Mouse (Mus musculus) neural tube, embryonic 12.5 days (tissue): ENCODE measurements around the gene Sult2a1. TPM values are rescaled to one million over a fixed set of nuclear protein-coding genes. Genes with fewer than 3 reads are reported as not detected.
"Not testable (repeated sequence)": the region's sequence is repeated elsewhere in the genome, so short reads cannot be mapped to it uniquely, and the experiment has no call there.

ENCODE experiments used
- ATAC-seq: fragments of 200-750 bp; cut with Nextera tagmentation; 2 replicates; pipeline ENCODE4 v1.8.0; 2017; ENCODE audit warnings: low read depth, mild to moderate bottlenecking, moderate TSS enrichment, moderate library complexity; ENCODE audit not compliant: low FRiP score
- H3K27ac ChIP-seq: fragments of 300-500 bp; sonication (generic); 2 replicates; pipeline ENCODE4 v1.5.1; 2016
- H3K27me3 ChIP-seq: fragments of 300-500 bp; sonication (generic); replicated peaks from 2 replicates; pipeline ENCODE4 v1.6.1; 2016; ENCODE audit warnings: mild to moderate bottlenecking
- H3K36me3 ChIP-seq: fragments of 300-500 bp; sonication (generic); 2 replicates; pipeline ENCODE4 v1.6.1; 2016; ENCODE audit warnings: mild to moderate bottlenecking
- H3K4me1 ChIP-seq: fragments of 300-500 bp; sonication (generic); 2 replicates; pipeline ENCODE4 v1.6.1; 2016
- H3K4me2 ChIP-seq: fragments of 300-500 bp; sonication (generic); replicated peaks from 2 replicates; pipeline ENCODE4 v1.6.1; 2016; ENCODE audit warnings: mild to moderate bottlenecking
- H3K4me3 ChIP-seq: fragments of 300-500 bp; sonication (generic); 2 replicates; pipeline ENCODE4 v1.5.1; 2016
- H3K9ac ChIP-seq: fragments of 300-500 bp; sonication (generic); 2 replicates; pipeline ENCODE4 v1.6.1; 2016; ENCODE audit warnings: mild to moderate bottlenecking
- H3K9me3 ChIP-seq: fragments of 300-500 bp; sonication (generic); 2 replicates; pipeline ENCODE4 v1.6.1; 2016; ENCODE audit warnings: mild to moderate bottlenecking
- WGBS: fragments of 180-500 bp; shearing (Covaris S2); methylation state at CpG from one replicate; pipeline ENCODE4 v1.1.7; 2016; 5-methylcytosine and 5-hydroxymethylcytosine counted together
- polyA plus RNA-seq: library from polyadenylated mRNA; unstranded; fragments of >200 nt; fragmentation: Nextera tagmentation; extraction: Ambion mirVana; gene quantifications from 2 replicates; pipeline ENCODE4 v1.2.1, GENCODE M21; 2016

Gene Sult2a1
- polyA plus RNA-seq, result not detected in 2 replicates

DNA sequence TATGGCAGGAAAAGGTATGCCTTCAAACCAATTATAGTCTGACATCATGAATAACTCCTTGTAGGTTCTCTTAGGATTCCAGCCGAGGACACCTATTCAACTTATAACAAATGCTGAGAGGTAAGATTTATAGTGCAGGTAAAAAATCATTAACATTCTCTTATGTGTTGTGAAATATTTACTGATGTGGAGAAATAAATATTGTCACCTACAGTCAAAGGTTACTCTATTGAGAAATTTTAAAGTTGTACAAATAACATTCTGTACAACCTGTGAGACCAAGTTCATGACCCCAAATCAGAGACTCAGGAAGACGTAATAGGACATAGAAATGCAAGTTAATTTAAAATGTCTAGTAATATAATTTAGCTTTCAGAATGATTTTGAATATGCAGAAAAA lies at the start of gene Sult2a1:
Gene Sult2a1 (minus strand): TSS at position 101 of the 400 bp plus-strand sequence.
- WGBS, result 79% methylated on average over 1 of the region's 2 CpGs
- H3K36me3 ChIP-seq, H3K4me3 ChIP-seq, ATAC-seq, H3K9ac ChIP-seq, H3K4me2 ChIP-seq, H3K4me1 ChIP-seq, H3K27me3 ChIP-seq, H3K27ac ChIP-seq, H3K9me3 ChIP-seq: not testable (repeated sequence)

GRCm38 (mm10) chr7:13813913-13814312 lies 23.3 kb downstream of the Sult2a1 start:
- H3K27ac ChIP-seq, result no peak overlapping the region
- H3K27me3 ChIP-seq, result no peaks in the 10 kb centered on the region
- no peak overlapping the region for H3K4me3 ChIP-seq
- H3K4me1 ChIP-seq, result no peaks in the 10 kb centered on the region
- no peak overlapping the region for H3K9ac ChIP-seq
- ATAC-seq, result no peak
- no peaks in the 10 kb centered on the region for H3K36me3 ChIP-seq
- 85% methylated on average over 1 of the region's 1 CpGs for WGBS
- H3K4me2 ChIP-seq, result no peak overlapping the region
- H3K9me3 ChIP-seq, result peaks cover 8% of the 10 kb centered on the region

Other genes with a start within 250 kb of the Sult2a1 start
- not detected in 2 replicates for gene Sult2a5, start 213.4 kb downstream of the Sult2a1 start, polyA plus RNA-seq
- gene Sult2a2, start 103.9 kb downstream of the Sult2a1 start, polyA plus RNA-seq, result not detected in 2 replicates
- not detected in 2 replicates for gene Sult2a4, start 152.2 kb upstream of the Sult2a1 start, polyA plus RNA-seq